Mouse (Mus musculus) lung, adult 18-20 months (tissue): ENCODE measurements around the gene Crabp1.

Source experiments
- DNase-seq, 2 experiments: peaks; one replicate each; pipeline ENCODE4 v3.0.0; 2022; ENCODE audit warnings: mixed read lengths in 2 of 2

The Crabp1 gene

GRCm38 (mm10) chr9:54776451-54776982 lies 12.0 kb downstream of the Crabp1 start:
- no peak for DNase-seq

DNA sequence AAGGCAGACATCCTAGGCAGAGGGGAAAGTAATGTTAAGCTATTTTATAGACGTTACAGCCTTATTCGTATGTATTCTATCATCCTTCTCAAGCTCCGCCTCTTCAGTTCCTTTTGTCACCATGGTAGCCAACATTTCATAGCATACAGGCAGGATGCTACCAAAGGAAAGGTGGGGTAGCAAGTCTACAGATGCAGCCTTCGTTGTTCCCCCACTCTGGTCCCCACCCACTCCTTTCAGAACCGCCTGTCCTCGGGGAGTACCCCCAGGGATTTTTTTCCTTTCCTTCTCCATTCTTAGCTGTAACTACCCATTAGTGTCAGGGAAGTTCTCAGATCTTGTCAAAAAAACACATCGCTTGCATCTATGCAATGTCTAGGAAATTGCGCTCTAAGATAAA lies 14.7 kb downstream of the Crabp1 start:
- no peak for DNase-seq

DNA sequence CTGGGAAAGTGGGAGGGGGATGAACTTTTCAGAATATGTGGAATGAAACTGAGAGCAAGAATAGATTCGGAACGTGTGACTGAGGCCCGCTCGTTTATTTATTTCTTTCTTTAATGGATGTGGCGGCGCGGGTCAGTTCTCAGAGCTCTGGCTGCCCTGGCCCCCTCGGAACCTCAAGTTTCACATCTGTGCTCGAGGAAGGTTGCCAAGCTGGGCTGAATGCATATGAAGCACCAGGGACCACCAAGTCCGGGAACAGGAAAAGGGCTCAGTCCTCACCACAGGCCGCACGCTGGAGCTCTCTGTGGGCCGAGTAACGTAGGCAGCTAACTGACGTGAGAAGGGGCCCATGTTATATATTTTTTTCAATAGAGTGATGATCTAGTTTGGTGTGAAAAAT lies 18.0 kb downstream of the Crabp1 start:
- DNase-seq = no peak

DNA sequence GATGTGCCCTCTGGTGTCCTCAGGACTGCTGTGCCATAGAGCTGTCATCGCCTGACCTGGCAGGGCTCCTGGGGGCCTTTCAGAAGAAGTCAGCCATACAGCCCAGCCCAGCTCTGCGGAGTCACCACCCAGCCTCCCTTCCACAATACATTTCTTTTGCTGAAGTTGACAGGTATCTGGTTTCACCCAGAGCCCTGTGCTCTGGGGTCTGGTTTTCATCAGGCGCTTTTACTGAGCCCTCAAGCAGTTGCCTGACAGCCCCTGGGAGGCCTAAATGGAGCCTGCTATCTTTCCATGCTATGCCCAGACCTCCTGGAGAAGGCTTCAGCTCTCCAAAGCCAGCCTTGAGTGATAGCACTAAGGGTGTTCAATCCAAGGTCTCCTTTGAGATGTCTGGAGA lies 19.5 kb downstream of the Crabp1 start:
- no peak for DNase-seq

DNA sequence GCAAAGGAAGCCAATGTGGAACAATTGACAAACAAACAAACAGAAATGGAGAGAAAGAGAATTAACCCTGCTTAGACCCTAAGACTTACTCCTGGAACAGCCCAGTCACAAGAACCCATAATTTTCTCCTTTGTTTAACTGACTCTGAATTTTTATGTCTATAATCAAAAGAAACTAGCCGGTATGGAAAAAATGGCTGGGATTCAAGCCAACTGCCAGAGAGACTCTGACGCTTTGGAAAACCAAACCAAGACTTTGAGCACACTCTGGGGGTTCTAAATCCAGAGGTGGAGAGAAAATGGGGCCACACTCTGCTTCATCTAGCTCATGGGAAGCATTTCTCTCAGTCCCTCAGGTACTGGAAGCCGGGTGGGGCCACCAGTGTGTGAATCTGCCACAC lies 20.7 kb downstream of the Crabp1 start:
- DNase-seq = no peak

DNA sequence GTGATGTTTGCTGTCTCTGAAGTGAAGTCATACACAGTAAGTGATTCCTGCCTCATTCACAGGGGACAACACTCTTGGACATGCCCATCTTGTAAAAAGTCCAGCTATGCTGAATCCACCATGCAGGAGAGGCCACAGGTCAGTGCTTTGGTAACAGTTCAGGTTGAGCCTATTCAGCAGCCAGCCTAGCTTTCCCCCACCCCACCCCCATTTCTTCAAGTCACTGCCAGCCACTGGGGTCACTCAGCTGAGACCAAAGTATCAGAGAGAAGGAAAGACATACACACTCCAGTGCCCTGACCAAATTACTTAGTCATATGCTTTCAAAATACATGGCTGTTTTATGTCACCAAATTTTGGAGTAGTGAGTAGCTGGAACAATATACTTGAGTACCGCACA lies 21.5 kb downstream of the Crabp1 start:
- DNase-seq = no peak

GRCm38 (mm10) chr9:54787760-54788159 lies 23.2 kb downstream of the Crabp1 start:
- DNase-seq = no peak

GRCm38 (mm10) chr9:54790271-54790670 lies 25.7 kb downstream of the Crabp1 start:
- DNase-seq = no peak

DNA sequence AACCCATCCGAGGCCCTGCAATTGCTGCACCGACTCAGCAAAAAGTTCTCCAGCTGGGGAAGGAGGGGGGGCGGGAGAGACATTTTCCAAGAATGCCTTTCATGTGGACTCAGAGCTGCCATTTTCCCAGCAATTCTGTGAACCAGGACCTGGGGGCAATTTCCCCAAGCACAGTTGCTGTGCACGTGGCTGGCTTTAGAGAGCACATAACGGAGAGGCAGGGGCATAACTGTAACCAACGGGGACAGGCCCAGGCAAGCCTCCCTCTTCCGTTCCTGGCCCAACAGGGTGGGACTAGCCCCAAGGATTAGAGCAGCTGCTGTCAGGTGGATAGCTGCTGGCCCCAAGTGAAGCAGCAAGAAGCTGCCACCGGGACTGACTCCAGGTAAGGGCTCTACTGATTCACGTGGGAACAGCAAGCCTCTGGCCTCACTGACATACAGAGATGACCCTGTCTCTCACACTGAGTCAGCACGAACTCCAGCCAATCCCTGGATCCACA lies 37.0 kb downstream of the Crabp1 start:
- no peak for DNase-seq

GRCm38 (mm10) chr9:54802749-54803679 lies 38.5 kb downstream of the Crabp1 start:
- DNase-seq = no peak

- DNase-seq = no peak
Observed at GRCm38 (mm10) chr9:54804351-54804750, 39.8 kb downstream of the Crabp1 start.

- peak in 1 of 2 experiments; percentile 4 for DNase-seq
Observed at GRCm38 (mm10) chr9:54807761-54808160, 43.2 kb downstream of the Crabp1 start.

DNA sequence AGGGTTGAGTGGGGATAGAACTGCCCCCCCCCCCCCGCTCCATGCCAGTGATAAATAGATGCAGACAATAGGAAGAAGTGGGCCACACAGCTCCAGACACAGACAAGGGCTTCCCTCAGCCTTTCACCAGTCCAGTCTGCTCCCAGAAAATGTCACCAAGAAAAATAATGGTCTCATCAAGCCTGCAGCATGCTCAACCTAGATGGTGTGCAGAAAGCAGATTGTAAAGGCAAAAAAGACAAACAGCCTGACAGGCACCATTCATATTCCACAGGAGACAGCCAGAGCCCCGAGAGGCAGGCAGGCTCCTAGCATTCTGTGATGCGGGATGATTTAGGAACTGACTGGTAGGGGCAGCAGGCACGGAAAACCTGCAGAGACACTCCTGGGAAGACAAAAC lies 45.4 kb downstream of the Crabp1 start:
- no peak for DNase-seq

GRCm38 (mm10) chr9:54816508-54817201 lies 52.1 kb downstream of the Crabp1 start:
- DNase-seq = peak; percentile 21 to 49

GRCm38 (mm10) chr9:54821442-54822100 lies 57.0 kb downstream of the Crabp1 start:
- peak in 1 of 2 experiments; percentile 28 for DNase-seq
